Mouse (Mus musculus) liver, embryonic 14.5 days (tissue): ENCODE data around the gene Dcun1d1. TPM values are rescaled to one million over a fixed set of nuclear protein-coding genes. Genes with fewer than 3 reads are reported as not detected.
A peak's percentile ranks its signal among the peaks of the same experiment; 100 is the strongest.

Experiments
- ATAC-seq: fragments of 200-750 bp; cut with Nextera tagmentation; 2 replicates; pipeline ENCODE4 v1.8.0; 2017; ENCODE audit warnings: moderate number of reproducible peaks, mild to moderate bottlenecking, moderate library complexity; ENCODE audit not compliant: insufficient read depth
- DNase-seq, 3 experiments: peaks; one replicate each; pipeline ENCODE4 v3.0.0-alpha.2; 2012 to 2013; ENCODE audit warnings: low read depth in 3 of 3, low spot score in 3 of 3
- H3K27ac ChIP-seq: fragments of 300-500 bp; sonication (generic); 2 replicates; pipeline ENCODE4 v1.5.1; 2014; ENCODE audit warnings: moderate library complexity, mild to moderate bottlenecking, control low read depth, inconsistent platforms
- H3K27me3 ChIP-seq: fragments of 300-500 bp; sonication (generic); 2 replicates; pipeline ENCODE4 v1.6.1; 2014; ENCODE audit warnings: mild to moderate bottlenecking, low read length, moderate library complexity; ENCODE audit not compliant: control insufficient read depth, insufficient read depth
- H3K36me3 ChIP-seq: fragments of 300-500 bp; sonication (generic); replicated peaks from 2 replicates; pipeline ENCODE4 v1.6.1; 2014; ENCODE audit warnings: low read depth; ENCODE audit not compliant: control insufficient read depth, insufficient read depth
- H3K4me1 ChIP-seq, 2 experiments: fragments of 200-500 bp in 1 of 2; fragments of 300-500 bp in 1 of 2; sonication (generic) in 1 of 2; replicated peaks; 2 replicates each; pipeline ENCODE4 v1.6.1; 2012 to 2014; ENCODE audit warnings: antibody characterized with exemption in 1 of 2, inconsistent platforms in 1 of 2, low read length in 1 of 2; ENCODE audit not compliant: control insufficient read depth in 2 of 2, insufficient read depth in 2 of 2
- H3K4me2 ChIP-seq: fragments of 300-500 bp; sonication (generic); 2 replicates; pipeline ENCODE4 v1.6.1; 2014; ENCODE audit warnings: low read depth, mild to moderate bottlenecking, control low read depth, moderate library complexity
- H3K4me3 ChIP-seq, 2 experiments: fragments of 200-500 bp in 1 of 2; fragments of 300-500 bp in 1 of 2; sonication (generic) in 1 of 2; 2 replicates each; pipeline ENCODE4 v1.5.1; 2012 to 2014; ENCODE audit warnings: low read depth in 2 of 2, low read length in 2 of 2, mild to moderate bottlenecking in 2 of 2, control low read depth in 1 of 2, inconsistent platforms in 1 of 2, moderate library complexity in 1 of 2; ENCODE audit not compliant: insufficient read depth in 1 of 2
- H3K9ac ChIP-seq: fragments of 300-500 bp; sonication (generic); replicated peaks from 2 replicates; pipeline ENCODE4 v1.6.1; 2014; ENCODE audit warnings: mild to moderate bottlenecking, control low read depth, moderate library complexity
- H3K9me3 ChIP-seq: fragments of 300-500 bp; sonication (generic); 2 replicates; pipeline ENCODE4 v1.6.1; 2016; ENCODE audit warnings: low read length, mixed read lengths; ENCODE audit not compliant: control insufficient read depth
- CTCF ChIP-seq: IDR thresholded peaks from 2 replicates; pipeline ENCODE4 v1.5.1; 2016; ENCODE audit warnings: antibody characterized with exemption, low read depth, control low read depth
- EP300 ChIP-seq: IDR thresholded peaks from 2 replicates; pipeline ENCODE4 v1.6.1; 2016; ENCODE audit warnings: antibody characterized with exemption, low read depth
- WGBS: fragments of 180-500 bp; shearing (Covaris S2); extraction: QIAGEN DNeasy Blood & Tissue Kit; methylation state at CpG from one replicate; pipeline ENCODE4 v1.1.7; 2014; ENCODE audit not compliant: insufficient replicate concordance; 5-methylcytosine and 5-hydroxymethylcytosine counted together
- polyA plus RNA-seq, 2 experiments: library from polyadenylated mRNA; depleted of rRNA in 1 of 2; stranded (reverse) in 1 of 2; unstranded in 1 of 2; fragments of >200 nt; fragmentation: Nextera tagmentation in 1 of 2; extraction: Ambion mirVana in 1 of 2; gene quantifications; 2 replicates each; pipeline versions ENCODE4 v1.2.1 to v1.2.3; 2012 to 2014

The Dcun1d1 gene
- polyA plus RNA-seq, 2 experiments: 31.3 to 78.6 TPM

DNA sequence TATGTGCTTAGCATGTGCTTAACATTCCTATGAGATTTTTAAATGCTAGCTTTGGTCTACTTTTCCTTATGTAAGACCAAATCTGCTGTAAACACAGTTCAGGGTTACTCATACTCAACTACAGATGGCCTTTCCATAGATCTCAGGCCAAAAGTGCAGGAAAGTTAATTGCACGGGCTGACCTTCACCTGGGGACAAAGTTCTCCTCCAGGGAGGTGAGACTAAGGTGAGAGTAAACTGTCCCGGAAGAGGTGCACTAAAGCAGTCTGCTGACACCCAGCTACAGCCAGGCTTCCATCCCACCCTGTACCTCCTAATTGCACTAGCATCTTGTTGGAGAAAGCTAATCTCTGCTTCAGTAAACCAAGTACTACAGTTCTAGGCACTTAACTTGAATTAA lies 11.4 kb downstream of the Dcun1d1 start:
- no peak for DNase-seq
- Histone ChIP-seq H3K9me3 (no peaks in the 10 kb centered on the region), H3K27me3 (no peaks in the 10 kb centered on the region), H3K4me1 (peaks cover 53 to 63% of the 10 kb centered on the region in 2 experiments), H3K27ac (peak overlapping the region; percentile 16), H3K4me3 (no peak overlapping the region), H3K9ac (no peak overlapping the region), H3K4me2 (no peak overlapping the region), H3K36me3 (no peaks in the 10 kb centered on the region)
- WGBS: 71% methylated on average over 2 of the region's 2 CpGs
- ATAC-seq: no peak
- TF ChIP-seq EP300: no peak
- TF ChIP-seq CTCF: no peak

DNA sequence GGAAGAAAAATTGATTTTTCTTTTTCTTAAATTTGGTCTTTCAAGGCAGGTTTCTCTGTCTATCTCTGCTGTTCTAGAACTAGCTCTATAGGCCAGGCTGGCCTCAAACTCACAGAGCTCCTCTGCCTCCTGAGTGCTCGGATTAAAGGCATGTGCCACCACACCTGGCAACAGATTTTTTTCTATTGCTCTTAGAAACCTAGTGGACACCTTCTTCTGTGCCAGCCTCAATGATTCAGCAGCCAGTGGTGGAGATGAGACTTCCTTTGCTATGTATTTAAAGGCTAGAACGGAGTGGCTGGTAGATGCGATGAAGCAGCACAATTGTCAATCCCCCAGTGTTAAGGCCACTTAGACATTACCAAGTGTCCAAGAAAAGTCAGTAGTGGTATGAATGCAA lies 13.2 kb downstream of the Dcun1d1 start:
- no peaks in the 10 kb centered on the region for H3K9me3 ChIP-seq
- H3K4me1 ChIP-seq: peaks cover 42 to 56% of the 10 kb centered on the region in 2 experiments
- peak overlapping the region; percentile 99 for H3K27ac ChIP-seq
- H3K4me2 ChIP-seq: peak overlapping the region; percentile 91
- peak overlapping the region; percentile 14 to 47; a peak in 3 of 4 replicates for H3K4me3 ChIP-seq
- WGBS: 23% methylated on average over 3 of the region's 3 CpGs
- peaks cover 3% of the 10 kb centered on the region; the same call in 1 of the 2 replicates for H3K36me3 ChIP-seq
- ATAC-seq: peak; percentile 79
- no peaks in the 10 kb centered on the region for H3K27me3 ChIP-seq
- H3K9ac ChIP-seq: peak overlapping the region; percentile 65
- peak in 1 of 3 experiments; percentile 67 for DNase-seq
- no peak for TF ChIP-seq CTCF
- no peak for TF ChIP-seq EP300

DNA sequence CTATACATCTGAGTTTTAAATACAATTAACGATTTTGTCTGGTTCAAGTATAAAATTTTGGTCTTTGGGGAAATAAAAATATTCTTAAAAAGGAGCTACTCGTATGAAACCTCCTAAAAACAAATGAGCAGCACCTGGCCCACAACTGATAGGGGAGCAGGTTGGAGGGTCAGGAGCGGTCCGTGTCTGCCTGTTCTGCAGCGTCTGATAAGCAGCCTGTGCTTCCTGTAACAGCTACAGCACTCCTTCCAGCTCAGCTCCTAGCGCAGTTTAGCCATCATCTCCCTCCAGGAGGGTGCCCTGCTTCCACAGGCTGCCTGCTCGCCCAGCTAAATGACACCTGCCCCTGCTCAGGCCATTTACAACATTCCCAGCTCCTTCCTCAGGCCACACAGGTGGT lies 13.8 kb downstream of the Dcun1d1 start:
- ATAC-seq (peak; percentile 99), DNase-seq (peak; percentile 84 to 87 (median 86))
- H3K4me2 ChIP-seq: peak overlapping the region; percentile 91
- peak; percentile 94 for TF ChIP-seq EP300
- no peak for TF ChIP-seq CTCF
- peaks cover 42 to 53% of the 10 kb centered on the region in 2 experiments for H3K4me1 ChIP-seq
- 6% methylated on average over 7 of the region's 7 CpGs for WGBS
- H3K4me3 ChIP-seq: peak overlapping the region; percentile 47 to 49
- peak overlapping the region; percentile 65 for H3K9ac ChIP-seq
- no peaks in the 10 kb centered on the region for H3K9me3 ChIP-seq
- no peaks in the 10 kb centered on the region for H3K27me3 ChIP-seq
- peaks cover 3% of the 10 kb centered on the region; the same call in 1 of the 2 replicates for H3K36me3 ChIP-seq
- H3K27ac ChIP-seq: peak overlapping the region; percentile 99

DNA sequence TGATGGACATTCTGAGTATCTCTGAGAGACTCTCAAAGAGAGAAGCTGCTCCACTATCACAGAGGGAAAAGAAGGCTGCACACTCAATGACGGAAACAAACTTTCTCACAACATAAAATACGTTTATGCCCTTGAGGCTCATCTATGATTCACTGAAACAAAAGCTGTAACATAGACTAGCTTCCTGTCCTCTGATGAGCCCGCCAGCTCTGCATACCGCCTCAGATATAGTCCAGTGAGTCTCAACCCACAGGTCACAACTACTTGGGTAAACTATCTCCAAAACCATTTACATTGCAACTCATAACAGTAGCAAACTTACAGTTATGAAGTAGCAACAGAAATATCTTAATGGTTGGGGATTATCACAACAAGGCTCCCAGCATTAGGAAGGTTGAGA lies 14.7 kb downstream of the Dcun1d1 start:
- H3K9ac ChIP-seq: peak overlapping the region; percentile 65
- 41% methylated on average over 4 of the region's 4 CpGs for WGBS
- H3K9me3 ChIP-seq: no peaks in the 10 kb centered on the region
- no peaks in the 10 kb centered on the region for H3K27me3 ChIP-seq
- peak overlapping the region; percentile 91 for H3K4me2 ChIP-seq
- H3K27ac ChIP-seq: peak overlapping the region; percentile 99
- H3K4me1 ChIP-seq: peaks cover 40 to 50% of the 10 kb centered on the region in 2 experiments
- no peak for TF ChIP-seq EP300
- no peak for TF ChIP-seq CTCF
- H3K4me3 ChIP-seq: no peak overlapping the region
- ATAC-seq (no peak), DNase-seq (no peak)
- H3K36me3 ChIP-seq: peaks cover 10% of the 10 kb centered on the region

DNA sequence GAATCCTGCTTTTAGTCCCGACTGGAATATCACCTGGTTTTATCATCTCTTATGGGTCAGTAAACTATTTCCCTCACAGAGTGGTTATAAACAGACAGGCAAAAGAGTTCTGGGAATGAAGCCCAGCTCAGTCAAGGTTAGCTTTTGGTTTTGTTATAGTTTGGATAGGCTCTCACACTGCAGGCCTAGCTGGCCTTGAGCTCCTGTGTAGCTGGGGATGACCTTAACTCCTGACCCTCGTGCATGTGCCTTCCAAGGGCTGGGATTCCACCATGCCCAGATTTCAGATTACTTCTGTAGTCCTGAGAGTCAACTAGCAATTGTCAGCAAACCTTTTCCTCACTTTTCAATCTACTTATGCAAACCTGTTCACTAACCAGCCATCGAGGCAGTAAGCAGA lies 19.0 kb downstream of the Dcun1d1 start:
- Histone ChIP-seq H3K27ac (no peak overlapping the region), H3K36me3 (peaks cover 34% of the 10 kb centered on the region), H3K4me1 (peaks cover 16 to 18% of the 10 kb centered on the region in 2 experiments), H3K27me3 (no peaks in the 10 kb centered on the region), H3K4me2 (no peak overlapping the region), H3K4me3 (no peak overlapping the region), H3K9me3 (no peaks in the 10 kb centered on the region), H3K9ac (no peak overlapping the region)
- TF ChIP-seq EP300 (no peak), CTCF (no peak)
- no peak for DNase-seq
- 76% methylated on average over 3 of the region's 3 CpGs for WGBS
- ATAC-seq: no peak
